Comparison of ENCODE assay signal across 8 mouse cellular contexts in genomic region chr7:25267301-25267750, GRCm38 (mm10). TPM values are rescaled to one million over a fixed set of nuclear protein-coding genes. Genes with fewer than 3 reads are reported as not detected.
A peak's percentile ranks its signal among the peaks of the same experiment; 100 is the strongest.
DNase-seq lines count a peak whose midpoint lies in the region; ATAC-seq lines count a peak whose summit lies in the region.

Gene Cic, plus strand, starts transcription at chr7:25267704.

- H3K27ac ChIP-seq in hindbrain, embryonic 13.5 days, result peak within 1 kb of the TSS; percentile 94

- H3K27me3 ChIP-seq in hindbrain, embryonic 13.5 days, result peaks cover 14% of the 10 kb centered on the region; the same call in 1 of the 2 replicates

- no peaks in the 10 kb centered on the region for H3K9me3 ChIP-seq in hindbrain, embryonic 13.5 days

- H3K9ac ChIP-seq in hindbrain, embryonic 13.5 days, result peak within 1 kb of the TSS; percentile 88

- peaks cover 16% of the 10 kb centered on the region for H3K36me3 ChIP-seq in hindbrain, embryonic 13.5 days

- peak; percentile 90 for ATAC-seq in hindbrain, embryonic 13.5 days (ENCODE audit: low FRiP score)

- H3K4me3 ChIP-seq in hindbrain, embryonic 13.5 days, result peak within 1 kb of the TSS; percentile 76

- H3K4me2 ChIP-seq in hindbrain, embryonic 13.5 days, result peak within 1 kb of the TSS; percentile 83

- WGBS in hindbrain, embryonic 13.5 days, result under 1% methylated on average over 29 of the region's 29 CpGs

- peaks cover 36% of the 10 kb centered on the region for H3K4me1 ChIP-seq in hindbrain, embryonic 13.5 days (replicated peaks)

- peak; percentile 100 for DNase-seq in ZHBTc4 (ENCODE audit: low read depth, low spot score)
- DNase-seq in cerebellum, postnatal 36 days, result peak; percentile 96 to 98
- peak; percentile 97 to 98 for DNase-seq in frontal cortex, postnatal 25 days (ENCODE audit: low spot score in 2 of 2)
- peak in 1 of 2 experiments; percentile 100 for DNase-seq in layer of hippocampus, postnatal 14 days (ENCODE audit: low spot score in 2 of 2)
- peak; percentile 100 for DNase-seq in lung, postnatal 10 days
- DNase-seq in retina, postnatal 1 day, result peak; percentile 100
- DNase-seq in urinary bladder, adult 2 months (ENCODE audit: low spot score), result no peak

RNA-seq across cellular contexts. Expression of gene Cic, which starts in this region (rescaled TPM):
- 36.9 and 42.4 TPM in 2 replicates for polyA plus RNA-seq in hindbrain, embryonic 13.5 days (2015; fragmentation: Nextera tagmentation; extraction: Ambion mirVana)
- total RNA-seq in layer of hippocampus, postnatal 14 days (2021), result 100 to 1,000 TPM; 209 to 228 TPM
- 30.8 and 58.8 TPM in 2 replicates for polyA plus RNA-seq in urinary bladder, adult 2 months (2012; rRNA removed)
